Mouse (Mus musculus): ENCODE results near the gene Gm28539.
"Not testable (repeated sequence)": the region's sequence is repeated elsewhere in the genome, so short reads cannot be mapped to it uniquely, and the experiment has no call there.

Gm28539 gene

GRCm38 (mm10) chr16:18969420-18970128 is 133.2 kb downstream of the Gm28539 start:
- no peak for DNase-seq

GRCm38 (mm10) chr16:18970837-18971236 is 134.5 kb downstream of the Gm28539 start:
- no peak for DNase-seq

GRCm38 (mm10) chr16:18975665-18976064 is 139.3 kb downstream of the Gm28539 start:
- not testable (repeated sequence) for DNase-seq

- DNase-seq: no peak
Observed at GRCm38 (mm10) chr16:18976315-18976714, 139.9 kb downstream of the Gm28539 start.

- no peak for DNase-seq
Observed at GRCm38 (mm10) chr16:18986381-18986780, 150.0 kb downstream of the Gm28539 start.

- DNase-seq: no peak
Observed at GRCm38 (mm10) chr16:18986860-18987259, 150.5 kb downstream of the Gm28539 start.

- not testable (repeated sequence) for DNase-seq
Observed at GRCm38 (mm10) chr16:19002610-19003389, 166.4 kb downstream of the Gm28539 start.

- DNase-seq: no peak
Observed at GRCm38 (mm10) chr16:19003757-19004156, 167.4 kb downstream of the Gm28539 start.

- DNase-seq: no peak
Observed at GRCm38 (mm10) chr16:19005298-19005697, 168.9 kb downstream of the Gm28539 start.
